Mouse (Mus musculus) small intestine, adult 2 months (tissue): Measurements from ENCODE around the gene E2f4. TPM values are rescaled to one million over a fixed set of nuclear protein-coding genes. Genes with fewer than 3 reads are reported as not detected.
A peak's percentile ranks its signal among the peaks of the same experiment; 100 is the strongest.

Experiments
- H3K27ac ChIP-seq: fragments of 200-500 bp; 2 replicates; pipeline ENCODE4 v1.5.1; 2012; ENCODE audit warnings: low read depth, low read length, control low read depth, inconsistent platforms; ENCODE audit not compliant: insufficient read depth
- H3K27me3 ChIP-seq: fragments of 200-500 bp; 2 replicates; pipeline ENCODE4 v1.6.1; 2012; ENCODE audit warnings: mild to moderate bottlenecking, moderate library complexity, low read length, inconsistent platforms; ENCODE audit not compliant: control insufficient read depth, insufficient read depth
- H3K36me3 ChIP-seq: fragments of 200-500 bp; 2 replicates; pipeline ENCODE4 v1.6.1; 2012; ENCODE audit warnings: mild to moderate bottlenecking, low read length, control low read depth, inconsistent platforms; ENCODE audit not compliant: control insufficient read depth, insufficient read depth
- H3K4me1 ChIP-seq: fragments of 200-500 bp; 2 replicates; pipeline ENCODE4 v1.6.1; 2012; ENCODE audit warnings: low read length, inconsistent platforms, mixed read lengths; ENCODE audit not compliant: control insufficient read depth, insufficient read depth, insufficient read length
- H3K4me3 ChIP-seq: fragments of 200-500 bp; 2 replicates; pipeline ENCODE4 v1.5.1; 2012; ENCODE audit warnings: low read depth, mild to moderate bottlenecking, control low read depth, inconsistent platforms, low read length, moderate library complexity
- CTCF ChIP-seq: fragments of 200-500 bp; IDR thresholded peaks from 2 replicates; pipeline ENCODE4 v1.5.1; 2012; ENCODE audit warnings: low read depth, mild to moderate bottlenecking, control low read depth, inconsistent platforms, low read length, moderate library complexity, mixed read lengths; ENCODE audit not compliant: insufficient replicate concordance, insufficient read length; ENCODE audit errors: extremely low read depth
- POLR2A ChIP-seq: fragments of 200-500 bp; IDR thresholded peaks from 2 replicates; pipeline ENCODE4 v1.6.1; 2012; ENCODE audit warnings: low read depth, mild to moderate bottlenecking, control low read depth, inconsistent platforms, low read length, moderate library complexity
- WGBS: fragments of 180-500 bp; shearing (Covaris S2); methylation state at CpG from one replicate; pipeline ENCODE4 v1.1.7; 2018; 5-methylcytosine and 5-hydroxymethylcytosine counted together
- polyA plus RNA-seq: library from polyadenylated mRNA; depleted of rRNA; stranded (reverse); fragments of >200 nt; gene quantifications from 2 replicates; pipeline ENCODE4 v1.2.3, GENCODE M21; 2012; rRNA removed

Gene E2f4
- polyA plus RNA-seq, 1 experiment = 152 TPM

DNA sequence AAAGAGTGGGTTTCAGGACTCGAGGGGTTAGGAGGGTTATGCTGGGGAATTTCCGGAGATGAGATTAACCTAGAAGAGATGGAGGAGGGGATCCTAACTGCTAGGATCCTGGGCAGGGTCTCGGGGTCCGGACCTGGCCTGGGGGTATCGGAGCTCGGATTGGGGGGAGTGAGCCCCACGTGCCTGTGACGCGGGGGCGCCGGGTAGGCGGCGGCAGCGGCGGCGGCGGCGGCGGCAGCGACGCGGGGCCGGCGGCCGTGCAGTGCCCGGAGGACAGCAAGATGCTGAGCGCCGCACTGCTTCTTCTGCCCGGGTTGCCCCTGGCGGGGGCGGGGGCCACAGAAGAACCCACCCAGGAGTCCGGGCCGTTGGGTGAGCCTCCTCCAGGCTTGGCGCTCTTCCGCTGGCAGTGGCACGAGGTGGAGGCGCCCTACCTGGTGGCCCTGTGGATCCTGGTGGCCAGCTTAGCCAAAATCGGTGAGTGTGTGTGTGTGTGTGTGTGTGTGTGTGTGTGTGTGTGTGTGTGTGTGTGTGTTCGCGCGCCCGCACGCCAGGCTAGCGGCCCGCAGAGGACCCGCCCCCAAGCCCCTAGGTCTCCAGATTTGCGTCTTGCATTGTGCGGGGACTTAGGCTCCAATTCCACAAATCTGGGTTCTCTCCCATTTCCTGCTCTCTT lies 51.8 kb downstream of the E2f4 start:
- WGBS = 2% methylated on average over 40 of the region's 48 CpGs
- Histone ChIP-seq H3K27me3 (peaks cover 11% of the 10 kb centered on the region; the same call in 1 of the 2 replicates), H3K36me3 (no peaks in the 10 kb centered on the region), H3K27ac (no peak overlapping the region), H3K4me3 (peak overlapping the region; percentile 66), H3K4me1 (peaks cover 20% of the 10 kb centered on the region)
- TF ChIP-seq POLR2A (no peak), CTCF (no peak)

GRCm38 (mm10) chr8:105350186-105350585 lies 52.7 kb downstream of the E2f4 start:
- no peaks in the 10 kb centered on the region for H3K36me3 ChIP-seq
- TF ChIP-seq POLR2A = no peak
- TF ChIP-seq CTCF = no peak
- H3K27me3 ChIP-seq = peaks cover 11% of the 10 kb centered on the region; the same call in 1 of the 2 replicates
- WGBS = 80% methylated on average over 7 of the region's 7 CpGs
- peaks cover 21% of the 10 kb centered on the region for H3K4me1 ChIP-seq
- no peak overlapping the region for H3K4me3 ChIP-seq
- no peak overlapping the region for H3K27ac ChIP-seq

DNA sequence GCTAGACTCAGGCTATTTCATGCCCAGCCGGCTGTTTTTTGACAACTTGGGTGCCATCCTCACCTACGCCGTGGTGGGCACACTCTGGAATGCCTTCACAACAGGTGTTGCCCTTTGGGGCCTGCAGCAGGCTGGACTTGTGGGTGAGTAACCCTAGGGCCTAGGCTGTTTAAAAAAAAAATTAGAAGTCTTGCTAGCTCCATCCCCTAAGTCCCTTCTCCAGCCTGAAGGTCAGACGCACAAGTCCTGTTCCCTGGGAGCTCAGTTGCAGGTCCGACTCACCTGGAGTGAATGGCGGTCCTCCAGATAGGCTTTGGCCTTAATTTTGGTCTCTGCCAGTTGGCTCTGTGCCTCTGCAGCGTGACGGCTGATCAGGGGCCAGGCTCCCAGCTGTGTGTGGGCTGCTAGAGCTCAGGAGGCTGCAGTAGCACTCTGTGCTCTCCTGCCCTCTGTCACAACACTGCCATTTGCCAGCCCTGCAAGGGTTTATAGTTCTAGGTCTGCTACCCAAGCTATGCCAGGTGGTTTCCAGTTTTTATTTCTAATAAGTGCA lies 56.2 kb downstream of the E2f4 start:
- 62% methylated on average over 8 of the region's 8 CpGs for WGBS
- peaks cover 14% of the 10 kb centered on the region for H3K4me1 ChIP-seq
- H3K36me3 ChIP-seq = no peaks in the 10 kb centered on the region
- peaks cover 11% of the 10 kb centered on the region; the same call in 1 of the 2 replicates for H3K27me3 ChIP-seq
- H3K27ac ChIP-seq = no peak overlapping the region
- TF ChIP-seq POLR2A = no peak
- TF ChIP-seq CTCF = no peak
- no peak overlapping the region for H3K4me3 ChIP-seq

DNA sequence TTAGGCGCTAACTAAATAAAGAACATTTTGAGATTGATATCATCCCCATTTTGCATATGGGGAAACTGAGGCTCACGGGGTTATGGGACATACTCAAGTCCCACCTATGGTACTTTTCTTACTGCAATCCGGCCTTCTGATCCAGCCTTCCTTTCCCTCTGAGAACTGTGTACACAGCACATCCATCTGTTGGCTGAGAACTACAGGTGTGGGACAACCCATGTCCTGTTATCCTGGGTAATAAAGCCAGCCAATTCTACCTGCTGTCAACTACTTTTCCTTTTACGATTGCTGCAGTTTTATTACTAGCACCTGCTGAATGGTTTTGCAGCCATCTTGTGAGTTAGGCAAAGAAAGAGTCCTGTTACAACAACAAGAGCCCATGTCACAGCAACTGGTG lies 57.1 kb downstream of the E2f4 start:
- 51% methylated on average over 4 of the region's 4 CpGs for WGBS
- Histone ChIP-seq H3K36me3 (no peaks in the 10 kb centered on the region), H3K4me1 (peaks cover 11% of the 10 kb centered on the region), H3K27me3 (0 out of 2 replicates have a peak, but pooled peaks cover 3% of the 10 kb centered on the region), H3K27ac (peak overlapping the region; percentile 6; the same call in 1 of the 2 replicates), H3K4me3 (no peak overlapping the region)
- TF ChIP-seq CTCF (no peak), POLR2A (no peak)

Other genes starting within 250 kb of the E2f4 start
- 0.22 and 1.3 TPM in 2 replicates for gene Ces3a, start 249.1 kb upstream of the E2f4 start, polyA plus RNA-seq
- 0.18 TPM in 1 of 2 replicates, not detected in the other for gene Ces3b, start 213.9 kb upstream of the E2f4 start, polyA plus RNA-seq
- not detected in 2 replicates for gene Ces4a, start 165.9 kb upstream of the E2f4 start, polyA plus RNA-seq
- 2.3 and 2.9 TPM in 2 replicates for gene Cbfb, start 127.0 kb upstream of the E2f4 start, polyA plus RNA-seq
- 6.3 and 9.4 TPM in 2 replicates for gene D230025D16Rik, start 72.5 kb upstream of the E2f4 start, polyA plus RNA-seq
- gene B3gnt9, start 42.5 kb upstream of the E2f4 start, polyA plus RNA-seq = 8.6 and 13.8 TPM in 2 replicates
- 62.7 and 112 TPM in 2 replicates for gene Tradd, start 33.1 kb upstream of the E2f4 start, polyA plus RNA-seq
- 12.4 and 34.9 TPM in 2 replicates for gene Fbxl8, start 33.0 kb upstream of the E2f4 start, polyA plus RNA-seq
- 1.2 and 1.3 TPM in 2 replicates for gene Hsf4, start 27.9 kb upstream of the E2f4 start, polyA plus RNA-seq
- gene Nol3, start 21.5 kb upstream of the E2f4 start, polyA plus RNA-seq = 0.52 and 1.1 TPM in 2 replicates
- 1.6 and 2.6 TPM in 2 replicates for gene 4931428F04Rik, start 7.8 kb upstream of the E2f4 start, polyA plus RNA-seq
- gene Exoc3l, start 1.6 kb upstream of the E2f4 start, polyA plus RNA-seq = 2.1 and 3.1 TPM in 2 replicates
- 39.6 and 107 TPM in 2 replicates for gene Elmo3, start 7.9 kb downstream of the E2f4 start, polyA plus RNA-seq
- 2.7 and 6.9 TPM in 2 replicates for gene Lrrc29, start 28.6 kb downstream of the E2f4 start, polyA plus RNA-seq
- gene Tmem208, start 28.7 kb downstream of the E2f4 start, polyA plus RNA-seq = 77.5 and 105 TPM in 2 replicates
- gene Fhod1, start 50.3 kb downstream of the E2f4 start, polyA plus RNA-seq = 15.4 and 19.6 TPM in 2 replicates
- gene Slc9a5, start 51.2 kb downstream of the E2f4 start, polyA plus RNA-seq = 1.4 and 3.1 TPM in 2 replicates
- gene Plekhg4, start 75.6 kb downstream of the E2f4 start, polyA plus RNA-seq = 0.14 and 0.41 TPM in 2 replicates
- gene Kctd19, start 115.8 kb downstream of the E2f4 start, polyA plus RNA-seq = not detected in 2 replicates
- 0.06 TPM in 1 of 2 replicates, not detected in the other for gene Lrrc36, start 115.9 kb downstream of the E2f4 start, polyA plus RNA-seq
- gene Tppp3, start 173.9 kb downstream of the E2f4 start, polyA plus RNA-seq = 36.9 and 60.5 TPM in 2 replicates
- 14.8 and 15.2 TPM in 2 replicates for gene Zdhhc1, start 199.2 kb downstream of the E2f4 start, polyA plus RNA-seq
- gene Hsd11b2, start 221.1 kb downstream of the E2f4 start, polyA plus RNA-seq = 5.0 and 12.2 TPM in 2 replicates